Mouse (Mus musculus): ENCODE data around the gene Aldh18a1. TPM values are rescaled to one million over a fixed set of nuclear protein-coding genes. Genes with fewer than 3 reads are reported as not detected.
"Not testable (repeated sequence)": the region's sequence is repeated elsewhere in the genome, so short reads cannot be mapped to it uniquely, and the experiment has no call there.

Gene Aldh18a1
- polyA plus RNA-seq, 1 experiment from 2014 or later: 41.2 TPM

- no peaks in the 10 kb centered on the region for H3K36me3 ChIP-seq (ENCODE audit: control insufficient read depth, insufficient read depth, low read length)
- H3K27me3 ChIP-seq (ENCODE audit: control insufficient read depth, insufficient read depth, low read length): no peaks in the 10 kb centered on the region
- H3K27ac ChIP-seq (replicated peaks in 1 of 2; ENCODE audit: control insufficient read depth in 1 of 2, insufficient read depth in 1 of 2, low read depth in 2 of 2, low read length in 2 of 2): no peak overlapping the region
- no peak for ATAC-seq (ENCODE audit: insufficient number of reproducible peaks, insufficient read depth, low FRiP score, low read depth)
- no peaks in the 10 kb centered on the region for H3K9me3 ChIP-seq (ENCODE audit: control insufficient read depth, low read length)
- H3K4me3 ChIP-seq (ENCODE audit: control insufficient read depth in 1 of 2, insufficient read depth in 1 of 2, low read depth in 1 of 2, low read length in 2 of 2): no peak overlapping the region
- H3K9ac ChIP-seq (ENCODE audit: low read length): no peak overlapping the region
- no peak overlapping the region for H3K4me2 ChIP-seq (ENCODE audit: low read length)
- H3K4me1 ChIP-seq (ENCODE audit: control insufficient read depth in 2 of 2, insufficient read depth in 2 of 2, low read length in 2 of 2): no peaks in the 10 kb centered on the region
Observed at GRCm38 (mm10) chr19:40628950-40629349, 40.7 kb upstream of the Aldh18a1 start.

GRCm38 (mm10) chr19:40625935-40626334 is 37.7 kb upstream of the Aldh18a1 start:
- H3K27ac ChIP-seq (replicated peaks in 1 of 2; ENCODE audit: control insufficient read depth in 1 of 2, insufficient read depth in 1 of 2, low read depth in 2 of 2, low read length in 2 of 2): no peak overlapping the region

GRCm38 (mm10) chr19:40621616-40622015 is 33.4 kb upstream of the Aldh18a1 start:
- H3K4me3 ChIP-seq (ENCODE audit: control insufficient read depth in 1 of 2, insufficient read depth in 1 of 2, low read depth in 1 of 2, low read length in 2 of 2); H3K4me1 ChIP-seq (ENCODE audit: control insufficient read depth in 2 of 2, insufficient read depth in 2 of 2, low read length in 2 of 2); H3K27me3 ChIP-seq (ENCODE audit: control insufficient read depth, insufficient read depth, low read length); H3K9ac ChIP-seq (ENCODE audit: low read length); H3K4me2 ChIP-seq (ENCODE audit: low read length); H3K36me3 ChIP-seq (ENCODE audit: control insufficient read depth, insufficient read depth, low read length); ATAC-seq (ENCODE audit: insufficient number of reproducible peaks, insufficient read depth, low FRiP score, low read depth); H3K9me3 ChIP-seq (ENCODE audit: control insufficient read depth, low read length); H3K27ac ChIP-seq (replicated peaks in 1 of 2; ENCODE audit: control insufficient read depth in 1 of 2, insufficient read depth in 1 of 2, low read depth in 2 of 2, low read length in 2 of 2): not testable (repeated sequence)
- 48% methylated on average over 10 of the region's 26 CpGs for WGBS

More at GRCm38 (mm10) chr19:40625935-40626334, 37.7 kb upstream of the Aldh18a1 start:
- Histone ChIP-seq H3K4me1 (ENCODE audit: control insufficient read depth in 2 of 2, insufficient read depth in 2 of 2, low read length in 2 of 2) (no peaks in the 10 kb centered on the region), H3K9me3 (ENCODE audit: control insufficient read depth, low read length) (no peaks in the 10 kb centered on the region), H3K27me3 (ENCODE audit: control insufficient read depth, insufficient read depth, low read length) (no peaks in the 10 kb centered on the region), H3K9ac (ENCODE audit: low read length) (no peak overlapping the region), H3K4me3 (ENCODE audit: control insufficient read depth in 1 of 2, insufficient read depth in 1 of 2, low read depth in 1 of 2, low read length in 2 of 2) (no peak overlapping the region), H3K4me2 (ENCODE audit: low read length) (no peak overlapping the region), H3K36me3 (ENCODE audit: control insufficient read depth, insufficient read depth, low read length) (no peaks in the 10 kb centered on the region)
- ATAC-seq (ENCODE audit: insufficient number of reproducible peaks, insufficient read depth, low FRiP score, low read depth): no peak
- 39% methylated on average over 12 of the region's 12 CpGs for WGBS

- H3K36me3 ChIP-seq (ENCODE audit: control insufficient read depth, insufficient read depth, low read length): no peaks in the 10 kb centered on the region
- H3K27me3 ChIP-seq (ENCODE audit: control insufficient read depth, insufficient read depth, low read length): no peaks in the 10 kb centered on the region
- H3K4me2 ChIP-seq (ENCODE audit: low read length): no peak overlapping the region
- no peak overlapping the region for H3K4me3 ChIP-seq (ENCODE audit: control insufficient read depth in 1 of 2, insufficient read depth in 1 of 2, low read depth in 1 of 2, low read length in 2 of 2)
- H3K4me1 ChIP-seq (ENCODE audit: control insufficient read depth in 2 of 2, insufficient read depth in 2 of 2, low read length in 2 of 2): peaks cover 4 to 6% of the 10 kb centered on the region in 2 experiments; a peak in 3 of 4 replicates
- WGBS: 88% methylated on average over 7 of the region's 7 CpGs
- no peak overlapping the region for H3K27ac ChIP-seq (replicated peaks in 1 of 2; ENCODE audit: control insufficient read depth in 1 of 2, insufficient read depth in 1 of 2, low read depth in 2 of 2, low read length in 2 of 2)
- no peaks in the 10 kb centered on the region for H3K9me3 ChIP-seq (ENCODE audit: control insufficient read depth, low read length)
- H3K9ac ChIP-seq (ENCODE audit: low read length): no peak overlapping the region
- ATAC-seq (ENCODE audit: insufficient number of reproducible peaks, insufficient read depth, low FRiP score, low read depth): no peak
Observed at GRCm38 (mm10) chr19:40616021-40616420, 27.8 kb upstream of the Aldh18a1 start.

GRCm38 (mm10) chr19:40614811-40615210 is 26.5 kb upstream of the Aldh18a1 start:
- ATAC-seq (ENCODE audit: insufficient number of reproducible peaks, insufficient read depth, low FRiP score, low read depth): no peak
- Histone ChIP-seq H3K9ac (ENCODE audit: low read length) (no peak overlapping the region), H3K9me3 (ENCODE audit: control insufficient read depth, low read length) (no peaks in the 10 kb centered on the region), H3K4me1 (ENCODE audit: control insufficient read depth in 2 of 2, insufficient read depth in 2 of 2, low read length in 2 of 2) (peaks cover 4 to 7% of the 10 kb centered on the region in 2 experiments; a peak in 3 of 4 replicates), H3K27me3 (ENCODE audit: control insufficient read depth, insufficient read depth, low read length) (no peaks in the 10 kb centered on the region), H3K27ac (replicated peaks in 1 of 2; ENCODE audit: control insufficient read depth in 1 of 2, insufficient read depth in 1 of 2, low read depth in 2 of 2, low read length in 2 of 2) (no peak overlapping the region), H3K4me3 (ENCODE audit: control insufficient read depth in 1 of 2, insufficient read depth in 1 of 2, low read depth in 1 of 2, low read length in 2 of 2) (no peak overlapping the region), H3K36me3 (ENCODE audit: control insufficient read depth, insufficient read depth, low read length) (0 out of 2 replicates have a peak, but pooled peaks cover 3% of the 10 kb centered on the region), H3K4me2 (ENCODE audit: low read length) (no peak overlapping the region)
- WGBS: 62% methylated on average over 7 of the region's 7 CpGs

- Histone ChIP-seq H3K27me3 (ENCODE audit: control insufficient read depth, insufficient read depth, low read length) (no peaks in the 10 kb centered on the region), H3K4me1 (ENCODE audit: control insufficient read depth in 2 of 2, insufficient read depth in 2 of 2, low read length in 2 of 2) (peaks cover 4 to 7% of the 10 kb centered on the region in 2 experiments; a peak in 3 of 4 replicates), H3K4me3 (ENCODE audit: control insufficient read depth in 1 of 2, insufficient read depth in 1 of 2, low read depth in 1 of 2, low read length in 2 of 2) (peak within 1 kb of the TSS; percentile 82 to 95), H3K27ac (replicated peaks in 1 of 2; ENCODE audit: control insufficient read depth in 1 of 2, insufficient read depth in 1 of 2, low read depth in 2 of 2, low read length in 2 of 2) (no peak within 1 kb of the TSS), H3K9ac (ENCODE audit: low read length) (peak within 1 kb of the TSS; percentile 78), H3K9me3 (ENCODE audit: control insufficient read depth, low read length) (no peaks in the 10 kb centered on the region), H3K36me3 (ENCODE audit: control insufficient read depth, insufficient read depth, low read length) (peaks cover 30% of the 10 kb centered on the region), H3K4me2 (ENCODE audit: low read length) (peak within 1 kb of the TSS; percentile 86)
- WGBS: under 1% methylated on average over 45 of the region's 45 CpGs
- ATAC-seq (ENCODE audit: insufficient number of reproducible peaks, insufficient read depth, low FRiP score, low read depth): peak; percentile 100
Observed at GRCm38 (mm10) chr19:40611830-40612506, 23.7 kb upstream of the Aldh18a1 start, which contains the start of the genes Tctn3 and Entpd1. Tctn3 (minus strand) TSS chr19:40612233. Entpd1 (plus strand) TSS chr19:40612366.

GRCm38 (mm10) chr19:40607676-40608075 is 19.4 kb upstream of the Aldh18a1 start:
- Histone ChIP-seq H3K4me2 (ENCODE audit: low read length) (no peak overlapping the region), H3K27ac (replicated peaks in 1 of 2; ENCODE audit: control insufficient read depth in 1 of 2, insufficient read depth in 1 of 2, low read depth in 2 of 2, low read length in 2 of 2) (no peak overlapping the region), H3K4me3 (ENCODE audit: control insufficient read depth in 1 of 2, insufficient read depth in 1 of 2, low read depth in 1 of 2, low read length in 2 of 2) (no peak overlapping the region), H3K36me3 (ENCODE audit: control insufficient read depth, insufficient read depth, low read length) (peaks cover 66% of the 10 kb centered on the region), H3K9ac (ENCODE audit: low read length) (no peak overlapping the region), H3K9me3 (ENCODE audit: control insufficient read depth, low read length) (no peaks in the 10 kb centered on the region), H3K4me1 (ENCODE audit: control insufficient read depth in 2 of 2, insufficient read depth in 2 of 2, low read length in 2 of 2) (peaks cover 4 to 7% of the 10 kb centered on the region in 2 experiments; a peak in 3 of 4 replicates), H3K27me3 (ENCODE audit: control insufficient read depth, insufficient read depth, low read length) (no peaks in the 10 kb centered on the region)
- 67% methylated on average over 6 of the region's 6 CpGs for WGBS
- no peak for ATAC-seq (ENCODE audit: insufficient number of reproducible peaks, insufficient read depth, low FRiP score, low read depth)

- Histone ChIP-seq H3K9me3 (ENCODE audit: control insufficient read depth, low read length) (no peaks in the 10 kb centered on the region), H3K4me1 (ENCODE audit: control insufficient read depth in 2 of 2, insufficient read depth in 2 of 2, low read length in 2 of 2) (no peaks in the 10 kb centered on the region), H3K9ac (ENCODE audit: low read length) (no peak overlapping the region), H3K36me3 (ENCODE audit: control insufficient read depth, insufficient read depth, low read length) (peaks cover 72% of the 10 kb centered on the region), H3K4me3 (ENCODE audit: control insufficient read depth in 1 of 2, insufficient read depth in 1 of 2, low read depth in 1 of 2, low read length in 2 of 2) (no peak overlapping the region), H3K4me2 (ENCODE audit: low read length) (no peak overlapping the region), H3K27me3 (ENCODE audit: control insufficient read depth, insufficient read depth, low read length) (no peaks in the 10 kb centered on the region), H3K27ac (replicated peaks in 1 of 2; ENCODE audit: control insufficient read depth in 1 of 2, insufficient read depth in 1 of 2, low read depth in 2 of 2, low read length in 2 of 2) (no peak overlapping the region)
- 86% methylated on average over 9 of the region's 9 CpGs for WGBS
- no peak for ATAC-seq (ENCODE audit: insufficient number of reproducible peaks, insufficient read depth, low FRiP score, low read depth)
Observed at GRCm38 (mm10) chr19:40605189-40605588, 16.9 kb upstream of the Aldh18a1 start.

Data from heart, embryonic 14.5 days (tissue).